Mouse (Mus musculus) limb, embryonic 14.5 days (tissue): ENCODE data around the gene Elovl6. TPM values are rescaled to one million over a fixed set of nuclear protein-coding genes. Genes with fewer than 3 reads are reported as not detected.

Experiments used
- ATAC-seq: fragments of 200-750 bp; cut with Nextera tagmentation; 2 replicates; pipeline ENCODE4 v1.8.0; 2017; ENCODE audit warnings: low read depth, moderate number of reproducible peaks, moderate TSS enrichment; ENCODE audit not compliant: low FRiP score
- DNase-seq: peaks from one replicate; pipeline ENCODE4 v3.0.0-alpha.2; 2015; ENCODE audit warnings: low spot score
- H3K27ac ChIP-seq: fragments of 300-500 bp; sonication (generic); replicated peaks from 2 replicates; pipeline ENCODE4 v1.5.1; 2014; ENCODE audit warnings: low read depth, mild to moderate bottlenecking, low read length, moderate library complexity, mixed read lengths
- H3K27me3 ChIP-seq: fragments of 300-500 bp; sonication (generic); 2 replicates; pipeline ENCODE4 v1.6.1; 2014; ENCODE audit warnings: low read length, mixed read lengths; ENCODE audit not compliant: control insufficient read depth, insufficient read depth
- H3K36me3 ChIP-seq: fragments of 300-500 bp; sonication (generic); 2 replicates; pipeline ENCODE4 v1.6.1; 2014; ENCODE audit warnings: mild to moderate bottlenecking, low read length, moderate library complexity, mixed read lengths; ENCODE audit not compliant: control insufficient read depth, insufficient read depth
- H3K4me1 ChIP-seq: fragments of 300-500 bp; sonication (generic); 2 replicates; pipeline ENCODE4 v1.6.1; 2014; ENCODE audit warnings: antibody characterized with exemption, low read length, mixed read lengths; ENCODE audit not compliant: control insufficient read depth, insufficient read depth
- H3K4me2 ChIP-seq: fragments of 300-500 bp; sonication (generic); replicated peaks from 2 replicates; pipeline ENCODE4 v1.6.1; 2014; ENCODE audit warnings: low read depth, mild to moderate bottlenecking, low read length, moderate library complexity; ENCODE audit not compliant: severe bottlenecking
- H3K4me3 ChIP-seq: fragments of 300-500 bp; sonication (generic); replicated peaks from 2 replicates; pipeline ENCODE4 v1.5.1; 2014; ENCODE audit warnings: low read length
- H3K9ac ChIP-seq: fragments of 300-500 bp; sonication (generic); 2 replicates; pipeline ENCODE4 v1.6.1; 2014; ENCODE audit warnings: mild to moderate bottlenecking, low read depth, low read length, moderate library complexity; ENCODE audit not compliant: severe bottlenecking
- H3K9me3 ChIP-seq: fragments of 300-500 bp; sonication (generic); 2 replicates; pipeline ENCODE4 v1.6.1; 2016; ENCODE audit warnings: low read length; ENCODE audit not compliant: control insufficient read depth
- POLR2A ChIP-seq: fragments of 200-500 bp; IDR thresholded peaks from 2 replicates; pipeline ENCODE4 v1.8.0; 2012; ENCODE audit warnings: inconsistent platforms, mild to moderate bottlenecking, moderate library complexity, borderline replicate concordance; ENCODE audit not compliant: insufficient read depth, insufficient read length; ENCODE audit errors: extremely low read depth
- WGBS: fragments of 180-500 bp; shearing (Covaris S2); extraction: QIAGEN DNeasy Blood & Tissue Kit; methylation state at CpG from one replicate; pipeline ENCODE4 v1.1.7; 2014; 5-methylcytosine and 5-hydroxymethylcytosine counted together
- polyA plus RNA-seq, 2 experiments: library from polyadenylated mRNA; depleted of rRNA in 1 of 2; stranded (reverse) in 1 of 2; unstranded in 1 of 2; fragments of >200 nt; fragmentation: Nextera tagmentation in 1 of 2; extraction: Ambion mirVana in 1 of 2; gene quantifications; 2 replicates each; pipeline versions ENCODE4 v1.2.1 to v1.2.3; 2012 to 2014

Elovl6 gene
- polyA plus RNA-seq, 2 experiments = 23.2 to 27.0 TPM

GRCm38 (mm10) chr3:129558016-129558955 lies 26.1 kb downstream of the Elovl6 start:
- Histone ChIP-seq H3K4me1 (no peaks in the 10 kb centered on the region), H3K27me3 (no peaks in the 10 kb centered on the region), H3K4me2 (no peak overlapping the region), H3K36me3 (peaks cover 3% of the 10 kb centered on the region; the same call in 1 of the 2 replicates), H3K9ac (no peak overlapping the region), H3K27ac (no peak overlapping the region), H3K4me3 (no peak overlapping the region), H3K9me3 (no peaks in the 10 kb centered on the region)
- no peak for DNase-seq
- no peak for TF ChIP-seq POLR2A
- 85% methylated on average over 22 of the region's 22 CpGs for WGBS
- ATAC-seq = no peak

- no peaks in the 10 kb centered on the region for H3K9me3 ChIP-seq
- no peak for TF ChIP-seq POLR2A
- 94% methylated on average over 9 of the region's 9 CpGs for WGBS
- H3K4me2 ChIP-seq = no peak overlapping the region
- no peaks in the 10 kb centered on the region; the same call in 1 of the 2 replicates for H3K36me3 ChIP-seq
- no peak overlapping the region for H3K27ac ChIP-seq
- DNase-seq (no peak), ATAC-seq (no peak)
- no peak overlapping the region for H3K4me3 ChIP-seq
- H3K4me1 ChIP-seq = no peaks in the 10 kb centered on the region
- no peaks in the 10 kb centered on the region for H3K27me3 ChIP-seq
- H3K9ac ChIP-seq = no peak overlapping the region
These were observed 27.9 kb downstream of the Elovl6 start for GRCm38 (mm10) chr3:129560068-129560467.

GRCm38 (mm10) chr3:129561011-129561410 lies 28.9 kb downstream of the Elovl6 start:
- Histone ChIP-seq H3K36me3 (no peaks in the 10 kb centered on the region; the same call in 1 of the 2 replicates), H3K4me1 (no peaks in the 10 kb centered on the region), H3K27me3 (no peaks in the 10 kb centered on the region), H3K9me3 (no peaks in the 10 kb centered on the region), H3K4me2 (no peak overlapping the region), H3K27ac (no peak overlapping the region), H3K4me3 (no peak overlapping the region), H3K9ac (no peak overlapping the region)
- TF ChIP-seq POLR2A = no peak
- DNase-seq = no peak
- 88% methylated on average over 10 of the region's 10 CpGs for WGBS
- ATAC-seq = no peak

GRCm38 (mm10) chr3:129561853-129562252 lies 29.7 kb downstream of the Elovl6 start:
- DNase-seq (no peak), ATAC-seq (no peak)
- Histone ChIP-seq H3K9ac (no peak overlapping the region), H3K9me3 (no peaks in the 10 kb centered on the region), H3K36me3 (no peaks in the 10 kb centered on the region; the same call in 1 of the 2 replicates), H3K4me1 (no peaks in the 10 kb centered on the region), H3K27me3 (no peaks in the 10 kb centered on the region), H3K4me3 (no peak overlapping the region), H3K27ac (no peak overlapping the region), H3K4me2 (no peak overlapping the region)
- 97% methylated on average over 2 of the region's 2 CpGs for WGBS
- no peak for TF ChIP-seq POLR2A

GRCm38 (mm10) chr3:129562411-129562810 lies 30.3 kb downstream of the Elovl6 start:
- Histone ChIP-seq H3K4me1 (no peaks in the 10 kb centered on the region), H3K36me3 (no peaks in the 10 kb centered on the region; the same call in 1 of the 2 replicates), H3K4me2 (no peak overlapping the region), H3K27ac (no peak overlapping the region), H3K27me3 (no peaks in the 10 kb centered on the region), H3K9me3 (no peaks in the 10 kb centered on the region), H3K4me3 (no peak overlapping the region), H3K9ac (no peak overlapping the region)
- 88% methylated on average over 4 of the region's 4 CpGs for WGBS
- no peak for TF ChIP-seq POLR2A
- DNase-seq = no peak
- ATAC-seq = no peak
